Mouse (Mus musculus) midbrain, embryonic 14.5 days (tissue): ENCODE measurements around the gene Podxl2. TPM values are rescaled to one million over a fixed set of nuclear protein-coding genes. Genes with fewer than 3 reads are reported as not detected.

Experiments
- ATAC-seq: fragments of 200-750 bp; cut with Nextera tagmentation; 2 replicates; pipeline ENCODE4 v1.8.0; 2017; ENCODE audit warnings: moderate number of reproducible peaks, moderate library complexity; ENCODE audit not compliant: low FRiP score, low TSS enrichment
- DNase-seq: peaks from one replicate; pipeline ENCODE4 v3.0.0-alpha.2; 2015
- H3K27ac ChIP-seq: fragments of 300-500 bp; sonication (generic); replicated peaks from 2 replicates; pipeline ENCODE4 v1.5.1; 2014; ENCODE audit warnings: mild to moderate bottlenecking, low read depth, low read length, moderate library complexity
- H3K27me3 ChIP-seq: fragments of 300-500 bp; sonication (generic); 2 replicates; pipeline ENCODE4 v1.6.1; 2014; ENCODE audit warnings: low read length, control low read depth, mixed read lengths; ENCODE audit not compliant: control insufficient read depth, insufficient read depth
- H3K36me3 ChIP-seq: fragments of 300-500 bp; sonication (generic); 2 replicates; pipeline ENCODE4 v1.6.1; 2014; ENCODE audit warnings: low read length, control low read depth; ENCODE audit not compliant: control insufficient read depth, insufficient read depth
- H3K4me1 ChIP-seq: fragments of 300-500 bp; sonication (generic); 2 replicates; pipeline ENCODE4 v1.6.1; 2014; ENCODE audit warnings: mild to moderate bottlenecking, antibody characterized with exemption, low read length, control low read depth; ENCODE audit not compliant: control insufficient read depth, insufficient read depth
- H3K4me2 ChIP-seq: fragments of 300-500 bp; sonication (generic); 2 replicates; pipeline ENCODE4 v1.6.1; 2014; ENCODE audit warnings: mild to moderate bottlenecking, low read length, moderate library complexity
- H3K4me3 ChIP-seq: fragments of 300-500 bp; sonication (generic); replicated peaks from 2 replicates; pipeline ENCODE4 v1.5.1; 2014; ENCODE audit warnings: low read depth, low read length
- H3K9ac ChIP-seq: fragments of 300-500 bp; sonication (generic); replicated peaks from 2 replicates; pipeline ENCODE4 v1.6.1; 2014; ENCODE audit warnings: mild to moderate bottlenecking, low read length, moderate library complexity
- H3K9me3 ChIP-seq: fragments of 300-500 bp; sonication (generic); 2 replicates; pipeline ENCODE4 v1.6.1; 2016; ENCODE audit warnings: low read length, control low read depth, mixed read lengths; ENCODE audit not compliant: control insufficient read depth
- WGBS: fragments of 180-500 bp; shearing (Covaris S2); extraction: QIAGEN DNeasy Blood & Tissue Kit; methylation state at CpG from one replicate; pipeline ENCODE4 v1.1.7; 2014; 5-methylcytosine and 5-hydroxymethylcytosine counted together
- polyA plus RNA-seq: library from polyadenylated mRNA; unstranded; fragments of >200 nt; fragmentation: Nextera tagmentation; extraction: Ambion mirVana; gene quantifications from 2 replicates; pipeline ENCODE4 v1.2.1, GENCODE M21; 2014

The Podxl2 gene
- polyA plus RNA-seq, 1 experiment from 2014 or later = 525 TPM

GRCm38 (mm10) chr6:88840211-88840610 is 34.6 kb downstream of the Podxl2 start:
- Histone ChIP-seq H3K36me3 (peaks cover 63% of the 10 kb centered on the region), H3K9me3 (no peaks in the 10 kb centered on the region), H3K27me3 (no peaks in the 10 kb centered on the region), H3K27ac (no peak overlapping the region), H3K9ac (peak overlapping the region; percentile 74; the same call in 1 of the 2 replicates), H3K4me2 (peak overlapping the region; percentile 88), H3K4me1 (peaks cover 10% of the 10 kb centered on the region), H3K4me3 (no peak overlapping the region)
- no peak for ATAC-seq
- WGBS = 66% methylated on average over 3 of the region's 3 CpGs
- no peak for DNase-seq

GRCm38 (mm10) chr6:88839135-88839970 is 35.5 kb downstream of the Podxl2 start:
- peaks cover 57% of the 10 kb centered on the region for H3K36me3 ChIP-seq
- H3K27me3 ChIP-seq = no peaks in the 10 kb centered on the region
- H3K4me3 ChIP-seq = no peak overlapping the region
- DNase-seq (no peak), ATAC-seq (no peak)
- no peak overlapping the region for H3K9ac ChIP-seq
- 84% methylated on average over 26 of the region's 26 CpGs for WGBS
- peaks cover 10% of the 10 kb centered on the region for H3K4me1 ChIP-seq
- no peak overlapping the region for H3K27ac ChIP-seq
- H3K4me2 ChIP-seq = no peak overlapping the region
- no peaks in the 10 kb centered on the region for H3K9me3 ChIP-seq

GRCm38 (mm10) chr6:88838613-88839012 is 36.2 kb downstream of the Podxl2 start:
- Histone ChIP-seq H3K27me3 (no peaks in the 10 kb centered on the region), H3K9me3 (no peaks in the 10 kb centered on the region), H3K9ac (no peak overlapping the region), H3K36me3 (peaks cover 54% of the 10 kb centered on the region), H3K4me2 (no peak overlapping the region), H3K27ac (no peak overlapping the region), H3K4me3 (no peak overlapping the region), H3K4me1 (peaks cover 10% of the 10 kb centered on the region)
- ATAC-seq = no peak
- no peak for DNase-seq
- 89% methylated on average over 10 of the region's 10 CpGs for WGBS

GRCm38 (mm10) chr6:88837999-88838398 is 36.8 kb downstream of the Podxl2 start:
- no peak overlapping the region for H3K4me2 ChIP-seq
- 92% methylated on average over 12 of the region's 12 CpGs for WGBS
- DNase-seq (no peak), ATAC-seq (no peak)
- no peak overlapping the region for H3K4me3 ChIP-seq
- peaks cover 10% of the 10 kb centered on the region for H3K4me1 ChIP-seq
- H3K27ac ChIP-seq = no peak overlapping the region
- H3K27me3 ChIP-seq = no peaks in the 10 kb centered on the region
- H3K9me3 ChIP-seq = no peaks in the 10 kb centered on the region
- H3K36me3 ChIP-seq = peaks cover 52% of the 10 kb centered on the region
- no peak overlapping the region for H3K9ac ChIP-seq

- no peak for ATAC-seq
- 89% methylated on average over 28 of the region's 28 CpGs for WGBS
- no peaks in the 10 kb centered on the region for H3K27me3 ChIP-seq
- H3K4me2 ChIP-seq = no peak overlapping the region
- H3K4me1 ChIP-seq = peaks cover 10% of the 10 kb centered on the region
- no peak overlapping the region for H3K9ac ChIP-seq
- no peaks in the 10 kb centered on the region for H3K9me3 ChIP-seq
- no peak for DNase-seq
- no peak overlapping the region for H3K4me3 ChIP-seq
- peaks cover 49% of the 10 kb centered on the region for H3K36me3 ChIP-seq
- no peak overlapping the region for H3K27ac ChIP-seq
Measured at GRCm38 (mm10) chr6:88836178-88836819, 38.5 kb downstream of the Podxl2 start.

- H3K27ac ChIP-seq = no peak overlapping the region
- H3K4me3 ChIP-seq = no peak overlapping the region
- no peak overlapping the region for H3K9ac ChIP-seq
- ATAC-seq (no peak), DNase-seq (no peak)
- H3K9me3 ChIP-seq = no peaks in the 10 kb centered on the region
- H3K27me3 ChIP-seq = no peaks in the 10 kb centered on the region
- 84% methylated on average over 5 of the region's 5 CpGs for WGBS
- peaks cover 49% of the 10 kb centered on the region for H3K36me3 ChIP-seq
- no peaks in the 10 kb centered on the region for H3K4me1 ChIP-seq
- H3K4me2 ChIP-seq = no peak overlapping the region
Measured at GRCm38 (mm10) chr6:88835047-88835446, 39.8 kb downstream of the Podxl2 start.

GRCm38 (mm10) chr6:88833340-88834140 is 41.3 kb downstream of the Podxl2 start:
- Histone ChIP-seq H3K27me3 (no peaks in the 10 kb centered on the region), H3K27ac (no peak overlapping the region), H3K4me3 (no peak overlapping the region), H3K9ac (no peak overlapping the region), H3K9me3 (no peaks in the 10 kb centered on the region), H3K4me2 (no peak overlapping the region), H3K4me1 (no peaks in the 10 kb centered on the region), H3K36me3 (peaks cover 38% of the 10 kb centered on the region)
- DNase-seq (no peak), ATAC-seq (no peak)
- WGBS = 86% methylated on average over 5 of the region's 5 CpGs

- no peak for ATAC-seq
- Histone ChIP-seq H3K9me3 (no peaks in the 10 kb centered on the region), H3K4me1 (no peaks in the 10 kb centered on the region), H3K4me2 (no peak overlapping the region), H3K36me3 (peaks cover 30% of the 10 kb centered on the region), H3K9ac (no peak overlapping the region), H3K27me3 (no peaks in the 10 kb centered on the region), H3K4me3 (no peak overlapping the region), H3K27ac (no peak overlapping the region)
- 70% methylated on average over 5 of the region's 5 CpGs for WGBS
- DNase-seq = peak; percentile 24
Measured at GRCm38 (mm10) chr6:88832663-88833062, 42.2 kb downstream of the Podxl2 start.
